Mouse (Mus musculus): Measurements from ENCODE around the gene Gfap.

DNA sequence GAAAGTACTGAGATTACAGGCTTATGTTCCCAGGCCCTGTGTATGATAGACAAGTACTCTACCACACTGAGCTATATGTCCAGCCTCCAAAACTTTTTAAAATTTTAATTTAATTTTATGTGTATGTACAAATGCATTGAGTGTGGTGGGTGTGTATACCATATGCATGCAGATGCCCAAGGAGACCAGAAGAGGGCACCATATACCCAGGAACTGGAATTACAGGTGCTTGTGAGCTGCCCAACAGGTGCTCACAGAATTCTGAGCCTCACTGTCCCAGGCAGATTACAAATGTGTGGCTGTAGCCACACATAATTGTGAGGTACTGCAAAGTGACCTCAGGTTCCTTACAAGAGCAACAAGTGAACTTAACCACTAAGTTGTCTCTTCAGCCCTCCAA is 47.0 kb downstream of the Gfap start:
- TF ChIP-seq EP300 (IDR thresholded peaks at IDR 0.05; ENCODE audit: low read depth) (no peak), CTCF (IDR thresholded peaks at IDR 0.05; ENCODE audit: low read depth) (no peak)

Data from heart, postnatal 0 days (tissue).